Mouse (Mus musculus) midbrain, embryonic 16.5 days (tissue): ENCODE results near the gene Gm44596. TPM values are rescaled to one million over a fixed set of nuclear protein-coding genes. Genes with fewer than 3 reads are reported as not detected.
"Not testable (repeated sequence)": the region's sequence is repeated elsewhere in the genome, so short reads cannot be mapped to it uniquely, and the experiment has no call there.

Experiments used
- ATAC-seq: fragments of 200-750 bp; cut with Nextera tagmentation; 2 replicates; pipeline ENCODE4 v1.8.0; 2017; ENCODE audit warnings: moderate TSS enrichment
- H3K27ac ChIP-seq: fragments of 300-500 bp; sonication (generic); 2 replicates; pipeline ENCODE4 v1.5.1; 2014; ENCODE audit warnings: mild to moderate bottlenecking, low read length, mixed read lengths
- H3K27me3 ChIP-seq: fragments of 300-500 bp; sonication (generic); 2 replicates; pipeline ENCODE4 v1.6.1; 2014; ENCODE audit warnings: low read depth, low read length, mixed read lengths; ENCODE audit not compliant: control insufficient read depth, insufficient read depth
- H3K36me3 ChIP-seq: fragments of 300-500 bp; sonication (generic); 2 replicates; pipeline ENCODE4 v1.6.1; 2014; ENCODE audit warnings: mild to moderate bottlenecking, low read length, moderate library complexity, mixed read lengths; ENCODE audit not compliant: control insufficient read depth, insufficient read depth
- H3K4me1 ChIP-seq: fragments of 300-500 bp; sonication (generic); 2 replicates; pipeline ENCODE4 v1.6.1; 2014; ENCODE audit warnings: mild to moderate bottlenecking, low read length, mixed read lengths; ENCODE audit not compliant: control insufficient read depth, insufficient read depth
- H3K4me2 ChIP-seq: fragments of 300-500 bp; sonication (generic); 2 replicates; pipeline ENCODE4 v1.6.1; 2014; ENCODE audit warnings: mild to moderate bottlenecking, low read length, mixed read lengths
- H3K4me3 ChIP-seq: fragments of 300-500 bp; sonication (generic); 2 replicates; pipeline ENCODE4 v1.5.1; 2014; ENCODE audit warnings: low read depth, mild to moderate bottlenecking, low read length, moderate library complexity, mixed read lengths
- H3K9ac ChIP-seq: fragments of 300-500 bp; sonication (generic); 2 replicates; pipeline ENCODE4 v1.6.1; 2014; ENCODE audit warnings: low read depth, low read length, mixed read lengths
- H3K9me3 ChIP-seq: fragments of 300-500 bp; sonication (generic); replicated peaks from 2 replicates; pipeline ENCODE4 v1.6.1; 2014; ENCODE audit warnings: mild to moderate bottlenecking, low read length, mixed read lengths; ENCODE audit not compliant: control insufficient read depth, poor library complexity, severe bottlenecking
- WGBS: fragments of 180-500 bp; shearing (Covaris S2); extraction: QIAGEN DNeasy Blood & Tissue Kit; methylation state at CpG from one replicate; pipeline ENCODE4 v1.1.7; 2014; 5-methylcytosine and 5-hydroxymethylcytosine counted together
- polyA plus RNA-seq: library from polyadenylated mRNA; unstranded; fragments of >200 nt; fragmentation: Nextera tagmentation; extraction: Ambion mirVana; gene quantifications from 2 replicates; pipeline ENCODE4 v1.2.1, GENCODE M21; 2015

Gm44596 gene
- polyA plus RNA-seq, 1 experiment from 2014 or later: not detected

- H3K4me3 ChIP-seq: no peak overlapping the region
- ATAC-seq: no peak
- no peaks in the 10 kb centered on the region for H3K36me3 ChIP-seq
- 88% methylated on average over 5 of the region's 5 CpGs for WGBS
- H3K4me2 ChIP-seq: no peak overlapping the region
- H3K27me3 ChIP-seq: no peaks in the 10 kb centered on the region
- H3K4me1 ChIP-seq: peaks cover 5% of the 10 kb centered on the region
- no peak overlapping the region for H3K9ac ChIP-seq
- H3K9me3 ChIP-seq: no peaks in the 10 kb centered on the region
- no peak overlapping the region for H3K27ac ChIP-seq
Measured at GRCm38 (mm10) chr6:128370040-128370439, 5.3 kb upstream of the Gm44596 start.

GRCm38 (mm10) chr6:128376371-128377085 lies 1.2 kb downstream of the Gm44596 start:
- no peaks in the 10 kb centered on the region for H3K9me3 ChIP-seq
- no peak overlapping the region for H3K4me2 ChIP-seq
- H3K27me3 ChIP-seq: no peaks in the 10 kb centered on the region
- no peak overlapping the region for H3K4me3 ChIP-seq
- no peak overlapping the region for H3K27ac ChIP-seq
- 94% methylated on average over 17 of the region's 17 CpGs for WGBS
- H3K4me1 ChIP-seq: peaks cover 7% of the 10 kb centered on the region
- H3K9ac ChIP-seq: no peak overlapping the region
- no peaks in the 10 kb centered on the region for H3K36me3 ChIP-seq
- ATAC-seq: no peak

GRCm38 (mm10) chr6:128379636-128380035 lies 4.3 kb downstream of the Gm44596 start:
- 84% methylated on average over 16 of the region's 16 CpGs for WGBS
- H3K9me3 ChIP-seq: no peaks in the 10 kb centered on the region

DNA sequence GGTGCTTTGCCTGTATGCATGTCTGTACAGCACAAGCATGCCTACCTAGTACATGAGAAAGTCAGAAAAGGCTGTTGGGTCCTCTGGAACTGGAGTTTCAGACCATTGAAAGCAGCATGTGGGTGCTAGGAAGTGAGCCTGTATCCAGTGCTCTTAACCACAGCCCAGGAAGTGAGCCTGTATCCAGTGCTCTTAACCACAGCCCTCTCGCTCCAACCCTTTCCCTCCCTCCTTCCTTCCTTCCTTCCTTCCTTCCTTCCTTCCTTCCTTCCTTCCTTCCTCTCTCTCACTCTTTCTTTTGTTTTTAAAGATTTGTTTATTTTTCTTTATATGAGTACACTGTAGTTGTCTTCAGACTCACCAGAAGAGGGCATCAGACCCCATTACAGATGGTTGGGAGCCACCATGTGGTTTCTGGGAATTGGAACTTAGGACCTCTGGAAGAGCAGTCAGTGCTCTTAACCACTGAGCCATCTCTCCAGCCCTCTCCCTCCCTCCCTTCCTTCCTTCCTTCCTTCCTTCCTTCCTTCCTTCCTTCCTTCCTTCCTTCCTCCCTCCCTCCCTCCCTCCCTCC lies 5.4 kb downstream of the Gm44596 start:
- H3K36me3 ChIP-seq, H3K4me2 ChIP-seq, H3K4me3 ChIP-seq, H3K27me3 ChIP-seq, H3K9me3 ChIP-seq, H3K4me1 ChIP-seq, H3K9ac ChIP-seq, ATAC-seq, H3K27ac ChIP-seq: not testable (repeated sequence)
- WGBS: 56% methylated on average over 1 of the region's 1 CpGs

More at GRCm38 (mm10) chr6:128379636-128380035, 4.3 kb downstream of the Gm44596 start:
- no peaks in the 10 kb centered on the region for H3K27me3 ChIP-seq
- no peak overlapping the region for H3K27ac ChIP-seq
- ATAC-seq: no peak
- no peaks in the 10 kb centered on the region for H3K36me3 ChIP-seq
- no peak overlapping the region for H3K9ac ChIP-seq
- H3K4me3 ChIP-seq: no peak overlapping the region
- no peak overlapping the region for H3K4me2 ChIP-seq
- H3K4me1 ChIP-seq: peaks cover 6% of the 10 kb centered on the region

- Histone ChIP-seq H3K4me3 (no peak overlapping the region), H3K9me3 (no peaks in the 10 kb centered on the region)
- WGBS: 81% methylated on average over 3 of the region's 3 CpGs
Measured at GRCm38 (mm10) chr6:128381254-128381653, 6.0 kb downstream of the Gm44596 start.

DNA sequence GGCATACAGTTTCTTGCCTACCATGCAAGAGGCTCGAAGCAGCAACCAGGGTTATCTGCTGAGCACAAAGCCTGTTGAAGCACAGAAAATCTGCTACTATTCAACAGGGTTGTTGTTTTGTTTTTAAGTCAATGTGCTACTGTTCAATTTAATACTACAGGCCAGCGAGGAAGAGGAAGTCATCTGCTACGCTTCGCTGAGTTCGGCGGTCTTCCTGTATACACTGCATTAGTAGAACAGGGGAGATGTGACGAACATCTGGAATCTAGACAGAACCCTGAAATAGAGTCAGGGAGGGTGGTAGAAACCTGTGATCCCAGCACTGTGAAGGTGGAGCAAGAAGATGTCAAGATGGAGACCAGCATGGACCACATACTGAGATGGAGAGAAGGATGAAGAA lies 8.4 kb downstream of the Gm44596 start:
- Histone ChIP-seq H3K27ac (no peak overlapping the region), H3K27me3 (no peaks in the 10 kb centered on the region), H3K4me1 (no peaks in the 10 kb centered on the region), H3K9ac (no peak overlapping the region), H3K4me3 (no peak overlapping the region), H3K36me3 (no peaks in the 10 kb centered on the region), H3K9me3 (no peaks in the 10 kb centered on the region), H3K4me2 (no peak overlapping the region)
- 82% methylated on average over 7 of the region's 7 CpGs for WGBS
- no peak for ATAC-seq

More at GRCm38 (mm10) chr6:128381254-128381653, 6.0 kb downstream of the Gm44596 start:
- Histone ChIP-seq H3K27me3 (no peaks in the 10 kb centered on the region), H3K4me2 (no peak overlapping the region), H3K9ac (no peak overlapping the region), H3K4me1 (no peaks in the 10 kb centered on the region), H3K27ac (no peak overlapping the region), H3K36me3 (no peaks in the 10 kb centered on the region)
- no peak for ATAC-seq

- WGBS: 73% methylated on average over 1 of the region's 1 CpGs
- no peaks in the 10 kb centered on the region for H3K9me3 ChIP-seq
- H3K27me3 ChIP-seq: no peaks in the 10 kb centered on the region
- H3K36me3 ChIP-seq: no peaks in the 10 kb centered on the region
- no peak overlapping the region for H3K4me2 ChIP-seq
- H3K9ac ChIP-seq: no peak overlapping the region
- ATAC-seq: no peak
- H3K4me3 ChIP-seq: no peak overlapping the region
- no peaks in the 10 kb centered on the region for H3K4me1 ChIP-seq
- no peak overlapping the region for H3K27ac ChIP-seq
Measured at GRCm38 (mm10) chr6:128385026-128385425, 9.7 kb downstream of the Gm44596 start.

GRCm38 (mm10) chr6:128389185-128389584 lies 13.9 kb downstream of the Gm44596 start:
- Histone ChIP-seq H3K4me1 (no peaks in the 10 kb centered on the region), H3K27ac (no peak overlapping the region), H3K36me3 (no peaks in the 10 kb centered on the region), H3K9me3 (no peaks in the 10 kb centered on the region), H3K27me3 (no peaks in the 10 kb centered on the region), H3K9ac (no peak overlapping the region), H3K4me3 (no peak overlapping the region), H3K4me2 (no peak overlapping the region)
- 94% methylated on average over 1 of the region's 1 CpGs for whole genome bisulfite sequencing
- ATAC-seq: no peak

DNA sequence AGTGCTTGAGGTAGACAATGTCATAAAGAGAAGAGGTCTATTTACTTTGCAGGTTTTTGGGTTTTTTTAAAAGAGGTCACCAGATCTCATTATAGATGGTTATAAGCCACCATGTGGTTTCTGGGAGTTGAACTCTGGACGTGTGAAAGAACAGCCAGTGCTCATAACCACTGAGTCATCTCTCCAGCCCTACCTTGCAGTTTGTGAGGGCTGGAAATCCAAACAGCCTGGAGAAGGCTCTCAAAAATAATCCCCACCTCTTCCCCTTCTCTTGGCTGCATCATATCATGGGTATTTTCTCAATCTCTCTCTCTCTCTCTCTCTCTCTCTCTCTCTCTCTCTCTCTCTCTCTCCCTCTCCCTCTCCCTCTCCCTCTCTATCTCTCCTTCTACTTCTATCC lies 15.4 kb downstream of the Gm44596 start:
- Histone ChIP-seq H3K36me3 (no peaks in the 10 kb centered on the region), H3K9ac (no peak overlapping the region), H3K9me3 (no peaks in the 10 kb centered on the region), H3K27ac (no peak overlapping the region), H3K4me1 (no peaks in the 10 kb centered on the region), H3K4me3 (no peak overlapping the region), H3K4me2 (no peak overlapping the region), H3K27me3 (no peaks in the 10 kb centered on the region)
- 37% methylated on average over 1 of the region's 1 CpGs for WGBS
- no peak for ATAC-seq
